Mouse (Mus musculus) stomach, embryonic 16.5 days (tissue): Measurements from ENCODE around the gene Rnf26. TPM values are rescaled to one million over a fixed set of nuclear protein-coding genes. Genes with fewer than 3 reads are reported as not detected.

Source experiments
- ATAC-seq: fragments of 200-750 bp; cut with Nextera tagmentation; 2 replicates; pipeline ENCODE4 v1.8.0; 2017; ENCODE audit warnings: moderate number of reproducible peaks, moderate TSS enrichment; ENCODE audit not compliant: insufficient read depth, low FRiP score
- H3K27ac ChIP-seq: fragments of 300-500 bp; sonication (generic); 2 replicates; pipeline ENCODE4 v1.5.1; 2014; ENCODE audit warnings: low read length
- H3K27me3 ChIP-seq: fragments of 300-500 bp; sonication (generic); 2 replicates; pipeline ENCODE4 v1.6.1; 2014; ENCODE audit warnings: low read length, control low read depth, mixed read lengths; ENCODE audit not compliant: control insufficient read depth, insufficient read depth
- H3K36me3 ChIP-seq: fragments of 300-500 bp; sonication (generic); 2 replicates; pipeline ENCODE4 v1.6.1; 2014; ENCODE audit warnings: low read length; ENCODE audit not compliant: control insufficient read depth, insufficient read depth
- H3K4me1 ChIP-seq: fragments of 300-500 bp; sonication (generic); 2 replicates; pipeline ENCODE4 v1.6.1; 2014; ENCODE audit warnings: low read length, control low read depth, mixed read lengths; ENCODE audit not compliant: control insufficient read depth, insufficient read depth
- H3K4me2 ChIP-seq: fragments of 300-500 bp; sonication (generic); 2 replicates; pipeline ENCODE4 v1.6.1; 2014; ENCODE audit warnings: low read depth, low read length, mixed read lengths
- H3K4me3 ChIP-seq: fragments of 300-500 bp; sonication (generic); replicated peaks from 2 replicates; pipeline ENCODE4 v1.5.1; 2014; ENCODE audit warnings: mild to moderate bottlenecking, low read length
- H3K9ac ChIP-seq: fragments of 300-500 bp; sonication (generic); 2 replicates; pipeline ENCODE4 v1.6.1; 2014; ENCODE audit warnings: low read length
- H3K9me3 ChIP-seq: fragments of 300-500 bp; sonication (generic); replicated peaks from 2 replicates; pipeline ENCODE4 v1.6.1; 2016; ENCODE audit warnings: low read length, control low read depth; ENCODE audit not compliant: control insufficient read depth
- WGBS: fragments of 180-500 bp; shearing (Covaris S2); extraction: QIAGEN DNeasy Blood & Tissue Kit; methylation state at CpG from one replicate; pipeline ENCODE4 v1.1.7; 2014; 5-methylcytosine and 5-hydroxymethylcytosine counted together
- polyA plus RNA-seq: library from polyadenylated mRNA; unstranded; fragments of >200 nt; fragmentation: Nextera tagmentation; extraction: Ambion mirVana; gene quantifications from 2 replicates; pipeline ENCODE4 v1.2.1, GENCODE M21; 2015

Gene Rnf26
- polyA plus RNA-seq, result 42.3 and 50.6 TPM in 2 replicates

GRCm38 (mm10) chr9:44113105-44113789 lies at the start of gene Rnf26, which contains the start of gene Gm49380:
Gene Rnf26 (minus strand): TSS chr9:44113517.
Gene Gm49380 (minus strand): TSS chr9:44113500.
- Histone ChIP-seq H3K27ac (peak within 1 kb of the TSS; percentile 67; the same call in 1 of the 2 replicates), H3K4me1 (peaks cover 24% of the 10 kb centered on the region), H3K9me3 (no peaks in the 10 kb centered on the region), H3K4me3 (peak within 1 kb of the TSS; percentile 83), H3K9ac (peak within 1 kb of the TSS; percentile 92), H3K4me2 (peak within 1 kb of the TSS; percentile 57), H3K36me3 (0 out of 2 replicates have a peak, but pooled peaks cover 4% of the 10 kb centered on the region), H3K27me3 (no peaks in the 10 kb centered on the region)
- ATAC-seq, result peak; percentile 96
- WGBS, result 0% methylated on average over 50 of the region's 51 CpGs

- no peak overlapping the region for H3K4me3 ChIP-seq
- ATAC-seq, result no peak
- H3K9ac ChIP-seq, result no peak overlapping the region
- H3K27ac ChIP-seq, result no peak overlapping the region
- H3K4me2 ChIP-seq, result no peak overlapping the region
- no peaks in the 10 kb centered on the region for H3K27me3 ChIP-seq
- peaks cover 36% of the 10 kb centered on the region for H3K36me3 ChIP-seq
- H3K4me1 ChIP-seq, result no peaks in the 10 kb centered on the region
- 83% methylated on average over 3 of the region's 3 CpGs for WGBS
- H3K9me3 ChIP-seq, result no peaks in the 10 kb centered on the region
Measured at GRCm38 (mm10) chr9:44159886-44160285, 46.6 kb upstream of the Rnf26 start.

- H3K27me3 ChIP-seq, result no peaks in the 10 kb centered on the region
- no peaks in the 10 kb centered on the region for H3K9me3 ChIP-seq
- no peak overlapping the region for H3K9ac ChIP-seq
- H3K27ac ChIP-seq, result no peak overlapping the region
- H3K4me1 ChIP-seq, result no peaks in the 10 kb centered on the region
- H3K4me3 ChIP-seq, result no peak overlapping the region
- no peak for ATAC-seq
- WGBS, result 57% methylated on average over 3 of the region's 3 CpGs
- H3K36me3 ChIP-seq, result peaks cover 4% of the 10 kb centered on the region; the same call in 1 of the 2 replicates
- no peak overlapping the region for H3K4me2 ChIP-seq
Measured at GRCm38 (mm10) chr9:44147290-44147689, 34.0 kb upstream of the Rnf26 start.

GRCm38 (mm10) chr9:44144718-44145060 lies 31.4 kb upstream of the Rnf26 start:
- H3K36me3 ChIP-seq, result peaks cover 4% of the 10 kb centered on the region; the same call in 1 of the 2 replicates
- no peaks in the 10 kb centered on the region for H3K9me3 ChIP-seq
- ATAC-seq, result no peak
- no peak overlapping the region for H3K4me3 ChIP-seq
- no peaks in the 10 kb centered on the region for H3K27me3 ChIP-seq
- H3K9ac ChIP-seq, result no peak overlapping the region
- H3K4me1 ChIP-seq, result 0 out of 2 replicates have a peak, but pooled peaks cover 2% of the 10 kb centered on the region
- H3K27ac ChIP-seq, result no peak overlapping the region; the same call in 1 of the 2 replicates
- H3K4me2 ChIP-seq, result no peak overlapping the region

- H3K27me3 ChIP-seq, result no peaks in the 10 kb centered on the region
- peak overlapping the region; percentile 34; the same call in 1 of the 2 replicates for H3K27ac ChIP-seq
- H3K4me3 ChIP-seq, result no peak overlapping the region
- no peak overlapping the region for H3K4me2 ChIP-seq
- peaks cover 4% of the 10 kb centered on the region; the same call in 1 of the 2 replicates for H3K36me3 ChIP-seq
- WGBS, result 32% methylated on average over 7 of the region's 8 CpGs
- no peak overlapping the region for H3K9ac ChIP-seq
- 0 out of 2 replicates have a peak, but pooled peaks cover 2% of the 10 kb centered on the region for H3K4me1 ChIP-seq
- ATAC-seq, result peak; percentile 63; the same call in 1 of the 2 replicates
- no peaks in the 10 kb centered on the region for H3K9me3 ChIP-seq
Measured at GRCm38 (mm10) chr9:44144023-44144717, 30.9 kb upstream of the Rnf26 start.

GRCm38 (mm10) chr9:44143421-44143820 lies 30.1 kb upstream of the Rnf26 start:
- H3K4me1 ChIP-seq, result 0 out of 2 replicates have a peak, but pooled peaks cover 2% of the 10 kb centered on the region
- 77% methylated on average over 5 of the region's 5 CpGs for WGBS
- H3K27ac ChIP-seq, result peak overlapping the region; percentile 42; the same call in 1 of the 2 replicates
- H3K9ac ChIP-seq, result no peak overlapping the region
- no peak overlapping the region for H3K4me3 ChIP-seq
- no peaks in the 10 kb centered on the region for H3K9me3 ChIP-seq
- 0 out of 2 replicates have a peak, but pooled peaks cover 4% of the 10 kb centered on the region for H3K36me3 ChIP-seq
- H3K4me2 ChIP-seq, result no peak overlapping the region
- no peak for ATAC-seq
- H3K27me3 ChIP-seq, result no peaks in the 10 kb centered on the region

- no peak for ATAC-seq
- 71% methylated on average over 5 of the region's 5 CpGs for WGBS
- Histone ChIP-seq H3K4me1 (0 out of 2 replicates have a peak, but pooled peaks cover 2% of the 10 kb centered on the region), H3K9ac (no peak overlapping the region), H3K27ac (no peak overlapping the region), H3K27me3 (no peaks in the 10 kb centered on the region), H3K4me2 (no peak overlapping the region), H3K4me3 (no peak overlapping the region), H3K9me3 (no peaks in the 10 kb centered on the region), H3K36me3 (0 out of 2 replicates have a peak, but pooled peaks cover 4% of the 10 kb centered on the region)
Measured at GRCm38 (mm10) chr9:44141951-44142350, 28.6 kb upstream of the Rnf26 start.

GRCm38 (mm10) chr9:44137846-44138245 lies 24.5 kb upstream of the Rnf26 start:
- Histone ChIP-seq H3K4me2 (no peak overlapping the region), H3K9me3 (no peaks in the 10 kb centered on the region), H3K36me3 (no peaks in the 10 kb centered on the region), H3K9ac (no peak overlapping the region), H3K4me1 (peaks cover 25% of the 10 kb centered on the region), H3K4me3 (no peak overlapping the region), H3K27me3 (no peaks in the 10 kb centered on the region), H3K27ac (no peak overlapping the region)
- 50% methylated on average over 4 of the region's 4 CpGs for WGBS
- no peak for ATAC-seq
